Mouse (Mus musculus) ES-E14 (cell line): ENCODE measurements around the gene Tmem100. TPM values are rescaled to one million over a fixed set of nuclear protein-coding genes. Genes with fewer than 3 reads are reported as not detected.

Experiments used
- DNase-seq: peaks from one replicate; pipeline ENCODE4 v3.0.0-alpha.2; 2013; ENCODE audit warnings: low read depth, low spot score
- H3K27ac ChIP-seq: 2 replicates; pipeline ENCODE4 v1.5.1; 2012; ENCODE audit warnings: low read depth, mild to moderate bottlenecking, low read length, moderate library complexity, mixed read lengths; ENCODE audit not compliant: poor library complexity, insufficient read depth, severe bottlenecking
- H3K36me3 ChIP-seq: 2 replicates; pipeline ENCODE4 v1.6.1; 2012; ENCODE audit warnings: mild to moderate bottlenecking, low read length, moderate library complexity, mixed read lengths; ENCODE audit not compliant: control insufficient read depth, poor library complexity, insufficient read depth, severe bottlenecking
- H3K4me1 ChIP-seq, 2 experiments: fragments of 150-350 bp in 1 of 2; sonication (generic) in 1 of 2; 2 replicates each; pipeline ENCODE4 v1.6.1; 2012; ENCODE audit warnings: low read length in 2 of 2, mild to moderate bottlenecking in 1 of 2, mixed read lengths in 1 of 2; ENCODE audit not compliant: control insufficient read depth in 2 of 2, insufficient read depth in 2 of 2, poor library complexity in 1 of 2
- H3K4me3 ChIP-seq, 2 experiments: fragments of 150-350 bp in 1 of 2; sonication (generic) in 1 of 2; 2 replicates each; pipeline ENCODE4 v1.5.1; 2012; ENCODE audit warnings: low read length in 2 of 2, low read depth in 1 of 2, mild to moderate bottlenecking in 1 of 2, mixed read lengths in 1 of 2; ENCODE audit not compliant: insufficient read depth in 1 of 2, poor library complexity in 1 of 2, severe bottlenecking in 1 of 2
- H3K9ac ChIP-seq: 2 replicates; pipeline ENCODE4 v1.6.1; 2012; ENCODE audit warnings: low read depth, mild to moderate bottlenecking, low read length, mixed read lengths; ENCODE audit not compliant: poor library complexity, insufficient read depth, severe bottlenecking
- H3K9me3 ChIP-seq: fragments of 150-350 bp; sonication (generic); 2 replicates; pipeline ENCODE4 v1.6.1; 2012; ENCODE audit warnings: low read depth, mild to moderate bottlenecking, low read length; ENCODE audit not compliant: control insufficient read depth, insufficient read depth
- CHD2 ChIP-seq: IDR thresholded peaks from 2 replicates; pipeline ENCODE4 v1.6.1; 2014; ENCODE audit warnings: mild to moderate bottlenecking, low read depth, low read length, inconsistent platforms
- HCFC1 ChIP-seq: IDR thresholded peaks from 2 replicates; pipeline ENCODE4 v1.6.1; 2012; ENCODE audit warnings: low read length, inconsistent platforms, borderline replicate concordance; ENCODE audit not compliant: insufficient read depth
- MAFK ChIP-seq: IDR thresholded peaks from 2 replicates; pipeline ENCODE4 v1.6.1; 2014; ENCODE audit warnings: mild to moderate bottlenecking, low read depth, low read length, inconsistent platforms; ENCODE audit not compliant: insufficient read depth
- ZC3H11A ChIP-seq: IDR thresholded peaks from 2 replicates; pipeline ENCODE4 v1.6.1; 2012; ENCODE audit warnings: low read depth, mild to moderate bottlenecking, inconsistent platforms, low read length, borderline replicate concordance
- ZNF384 ChIP-seq: IDR thresholded peaks from 2 replicates; pipeline ENCODE4 v1.6.1; 2012; ENCODE audit warnings: low read depth, low read length, inconsistent platforms
- in situ Hi-C, 2 experiments: fragments of 600-800 bp; cut with MboI; formaldehyde crosslinking; loops; one replicate each; pipeline ENCODE4 v1.15.1; 2025; ENCODE audit warnings: low sequenced_read_pairs in 2 of 2, inconsistent platforms in 1 of 2; ENCODE audit not compliant: unreplicated experiment in 2 of 2
- total RNA-seq: library from RNA; depleted of rRNA; stranded (reverse); fragments of 300-350 nt; gene quantifications from 2 replicates; pipeline ENCODE4 v1.2.3, GENCODE M21; 2012; rRNA removed

Tmem100 gene
- total RNA-seq, 1 experiment, result 0.18 TPM

- TF ChIP-seq ZC3H11A (no peak), ZNF384 (no peak), CHD2 (no peak), MAFK (no peak), HCFC1 (no peak)
Observed at GRCm38 (mm10) chr11:90081820-90082596, 51.9 kb downstream of the Tmem100 start.

DNA sequence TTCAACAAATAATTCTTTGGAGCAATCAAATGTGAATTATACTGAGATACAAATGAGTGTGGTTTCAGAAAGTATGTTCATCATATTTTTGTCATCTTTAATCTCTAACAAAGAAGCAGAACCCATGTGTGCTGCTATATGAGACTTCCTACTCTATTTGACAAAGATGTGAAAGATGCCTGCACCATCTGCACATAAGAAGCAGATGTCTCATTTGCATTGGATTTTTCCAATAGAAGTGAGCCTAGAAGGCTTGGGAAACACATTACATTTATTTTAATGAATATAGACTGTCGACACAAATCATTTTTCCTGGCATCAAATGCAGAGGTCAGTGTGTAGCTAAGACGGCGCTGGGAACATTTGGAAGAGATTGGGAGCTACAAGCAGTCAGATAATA is 52.9 kb downstream of the Tmem100 start:
- no peaks in the 10 kb centered on the region for H3K36me3 ChIP-seq
- in situ Hi-C loops, result no loop called here
- no peaks in the 10 kb centered on the region for H3K9me3 ChIP-seq
- no peak overlapping the region for H3K27ac ChIP-seq
- DNase-seq, result no peak
- no peaks in the 10 kb centered on the region for H3K4me1 ChIP-seq
- TF ChIP-seq ZC3H11A (no peak), ZNF384 (no peak), MAFK (no peak), HCFC1 (no peak), CHD2 (no peak)
- no peak overlapping the region for H3K4me3 ChIP-seq
- H3K9ac ChIP-seq, result no peak overlapping the region

More at GRCm38 (mm10) chr11:90081820-90082596, 51.9 kb downstream of the Tmem100 start:
- Histone ChIP-seq H3K4me1 (no peaks in the 10 kb centered on the region), H3K9ac (no peak overlapping the region), H3K9me3 (no peaks in the 10 kb centered on the region), H3K36me3 (no peaks in the 10 kb centered on the region), H3K4me3 (no peak overlapping the region), H3K27ac (no peak overlapping the region)
- no peak for DNase-seq
- in situ Hi-C loops, result no loop called here

DNA sequence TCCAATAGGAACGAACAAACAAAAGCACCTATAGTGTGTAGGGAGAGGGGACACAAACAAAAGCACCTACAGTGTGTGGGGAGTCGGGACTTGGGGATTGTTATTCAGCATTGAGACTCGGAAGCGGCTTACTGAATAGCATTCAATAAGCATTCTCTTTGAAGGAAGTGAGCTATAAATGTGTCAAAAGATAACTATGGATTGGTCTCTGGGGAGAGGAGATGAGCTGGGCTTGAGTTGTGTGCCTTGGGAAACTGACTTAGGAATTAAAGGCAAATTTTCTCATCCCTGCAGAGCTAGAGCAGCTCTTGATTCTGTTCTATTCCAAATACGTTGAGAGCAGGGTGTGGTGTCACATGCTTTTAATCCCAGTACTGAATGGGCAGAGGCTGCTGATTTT is 54.0 kb downstream of the Tmem100 start:
- no peak overlapping the region for H3K4me3 ChIP-seq
- H3K9me3 ChIP-seq, result no peaks in the 10 kb centered on the region
- no peaks in the 10 kb centered on the region for H3K36me3 ChIP-seq
- no peaks in the 10 kb centered on the region for H3K4me1 ChIP-seq
- no peak overlapping the region for H3K9ac ChIP-seq
- in situ Hi-C loops, result no loop called here
- no peak overlapping the region for H3K27ac ChIP-seq
- TF ChIP-seq CHD2 (no peak), ZC3H11A (no peak), HCFC1 (no peak), ZNF384 (no peak), MAFK (no peak)
- no peak for DNase-seq

Other genes starting within 250 kb of the Tmem100 start
- 2.3 and 4.2 TPM in 2 replicates for gene Pctp, start 27.5 kb upstream of the Tmem100 start, total RNA-seq
- 0.21 and 1.3 TPM in 2 replicates for gene Gm45716, start 157.3 kb downstream of the Tmem100 start, total RNA-seq
- gene Mmd, start 219.1 kb downstream of the Tmem100 start, total RNA-seq, result 4.8 and 15.5 TPM in 2 replicates